Mouse (Mus musculus): Measurements from ENCODE around the gene Oxt.
A peak's percentile ranks its signal among the peaks of the same experiment; 100 is the strongest.

Gene Oxt

DNA sequence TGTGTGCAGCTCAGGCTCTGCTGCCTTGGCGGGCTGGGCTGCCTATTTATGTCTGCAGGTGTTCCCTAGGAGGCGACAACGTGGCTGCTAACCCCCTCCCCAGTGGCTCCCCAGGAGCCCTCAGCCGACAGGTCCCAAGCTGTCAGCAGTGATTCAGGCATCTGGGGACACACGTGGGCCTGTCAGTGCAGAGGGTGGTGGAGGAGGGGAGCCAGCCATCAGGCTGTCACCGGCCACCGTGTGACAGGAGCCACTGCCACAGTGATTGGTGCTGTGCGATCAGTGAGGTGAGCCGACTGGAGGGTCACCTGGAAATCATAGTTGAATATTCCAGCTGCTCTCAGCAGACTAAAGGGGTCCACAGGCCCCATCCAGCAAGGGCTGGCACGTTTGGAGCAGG, 6.6 kb downstream of the Oxt start, which contains the start of gene Avp:
Gene Avp, minus strand, starts transcription at position 3 of the 400 bp plus-strand sequence.
- peak within 1 kb of the TSS; percentile 72; the same call in 1 of the 2 replicates for H3K4me3 ChIP-seq (replicated peaks; ENCODE audit: low read length)
- H3K27me3 ChIP-seq (ENCODE audit: insufficient read depth, low read length) = peaks cover 70% of the 10 kb centered on the region
- no peaks in the 10 kb centered on the region for H3K9me3 ChIP-seq (ENCODE audit: low read length)
- peaks cover 36% of the 10 kb centered on the region for H3K4me1 ChIP-seq (replicated peaks; ENCODE audit: low read depth, low read length)
- H3K36me3 ChIP-seq (ENCODE audit: insufficient read depth, low read length) = no peaks in the 10 kb centered on the region
- TF ChIP-seq NANOG (IDR thresholded peaks at IDR 0.05; ENCODE audit: borderline replicate concordance, low read length) (no peak), POU5F1 (IDR thresholded peaks at IDR 0.05; ENCODE audit: borderline replicate concordance, low read length) (no peak), CTCF (conservative IDR thresholded peaks at IDR 0.05; ENCODE audit: low read length) (no peak)

GRCm38 (mm10) chr2:130583902-130584560, 8.1 kb downstream of the Oxt start:
- Histone ChIP-seq H3K36me3 (ENCODE audit: insufficient read depth, low read length) (no peaks in the 10 kb centered on the region), H3K4me1 (replicated peaks; ENCODE audit: low read depth, low read length) (peaks cover 30% of the 10 kb centered on the region), H3K27me3 (ENCODE audit: insufficient read depth, low read length) (peaks cover 55% of the 10 kb centered on the region), H3K9me3 (ENCODE audit: low read length) (no peaks in the 10 kb centered on the region), H3K4me3 (replicated peaks; ENCODE audit: low read length) (no peak overlapping the region)
- no peak for TF ChIP-seq CTCF (conservative IDR thresholded peaks at IDR 0.05; ENCODE audit: low read length)
- no peak for TF ChIP-seq NANOG (IDR thresholded peaks at IDR 0.05; ENCODE audit: borderline replicate concordance, low read length)
- no peak for TF ChIP-seq POU5F1 (IDR thresholded peaks at IDR 0.05; ENCODE audit: borderline replicate concordance, low read length)

DNA sequence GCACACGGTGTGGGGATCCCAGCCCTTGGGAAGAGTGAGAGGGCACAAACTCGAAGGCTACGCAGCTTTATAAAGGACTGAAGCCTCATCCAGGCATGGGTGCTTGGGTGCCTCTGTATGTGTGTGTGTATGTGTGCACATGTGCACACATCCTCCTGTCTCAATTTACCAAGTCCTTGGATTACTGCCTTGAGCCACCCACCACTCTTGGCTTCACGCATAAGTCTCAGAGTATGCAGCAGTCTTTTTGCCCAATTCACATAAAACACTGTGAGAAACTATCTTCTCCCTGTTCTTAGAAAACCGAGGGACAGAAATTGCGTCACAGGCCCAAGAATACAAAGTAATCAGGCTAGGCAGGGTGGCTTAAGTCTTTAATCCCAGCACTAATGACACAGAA, 10.0 kb downstream of the Oxt start:
- Histone ChIP-seq H3K4me1 (replicated peaks; ENCODE audit: low read depth, low read length) (peaks cover 32% of the 10 kb centered on the region), H3K36me3 (ENCODE audit: insufficient read depth, low read length) (peaks cover 10% of the 10 kb centered on the region), H3K9me3 (ENCODE audit: low read length) (no peaks in the 10 kb centered on the region), H3K27me3 (ENCODE audit: insufficient read depth, low read length) (peaks cover 35% of the 10 kb centered on the region), H3K4me3 (replicated peaks; ENCODE audit: low read length) (no peak overlapping the region)
- TF ChIP-seq POU5F1 (IDR thresholded peaks at IDR 0.05; ENCODE audit: borderline replicate concordance, low read length) (no peak), CTCF (conservative IDR thresholded peaks at IDR 0.05; ENCODE audit: low read length) (no peak)

GRCm38 (mm10) chr2:130588373-130588772, 12.4 kb downstream of the Oxt start:
- TF ChIP-seq CTCF (conservative IDR thresholded peaks at IDR 0.05; ENCODE audit: low read length) = no peak
- TF ChIP-seq NANOG (IDR thresholded peaks at IDR 0.05; ENCODE audit: borderline replicate concordance, low read length) = no peak
- no peak for TF ChIP-seq POU5F1 (IDR thresholded peaks at IDR 0.05; ENCODE audit: borderline replicate concordance, low read length)
- H3K36me3 ChIP-seq (ENCODE audit: insufficient read depth, low read length) = peaks cover 28% of the 10 kb centered on the region

GRCm38 (mm10) chr2:130589157-130589556, 13.2 kb downstream of the Oxt start:
- Histone ChIP-seq H3K4me3 (replicated peaks; ENCODE audit: low read length) (no peak overlapping the region), H3K36me3 (ENCODE audit: insufficient read depth, low read length) (peaks cover 31% of the 10 kb centered on the region), H3K27me3 (ENCODE audit: insufficient read depth, low read length) (peaks cover 8% of the 10 kb centered on the region), H3K4me1 (replicated peaks; ENCODE audit: low read depth, low read length) (peaks cover 28% of the 10 kb centered on the region), H3K9me3 (ENCODE audit: low read length) (no peaks in the 10 kb centered on the region)
- TF ChIP-seq NANOG (IDR thresholded peaks at IDR 0.05; ENCODE audit: borderline replicate concordance, low read length) = no peak
- no peak for TF ChIP-seq POU5F1 (IDR thresholded peaks at IDR 0.05; ENCODE audit: borderline replicate concordance, low read length)
- no peak for TF ChIP-seq CTCF (conservative IDR thresholded peaks at IDR 0.05; ENCODE audit: low read length)

More at GRCm38 (mm10) chr2:130588373-130588772, 12.4 kb downstream of the Oxt start:
- H3K27me3 ChIP-seq (ENCODE audit: insufficient read depth, low read length) = peaks cover 14% of the 10 kb centered on the region
- H3K4me1 ChIP-seq (replicated peaks; ENCODE audit: low read depth, low read length) = peaks cover 25% of the 10 kb centered on the region
- no peak overlapping the region for H3K4me3 ChIP-seq (replicated peaks; ENCODE audit: low read length)
- H3K9me3 ChIP-seq (ENCODE audit: low read length) = no peaks in the 10 kb centered on the region

GRCm38 (mm10) chr2:130589761-130590160, 13.8 kb downstream of the Oxt start:
- TF ChIP-seq CTCF (conservative IDR thresholded peaks at IDR 0.05; ENCODE audit: low read length) (no peak), POU5F1 (IDR thresholded peaks at IDR 0.05; ENCODE audit: borderline replicate concordance, low read length) (no peak), NANOG (IDR thresholded peaks at IDR 0.05; ENCODE audit: borderline replicate concordance, low read length) (no peak)
- H3K4me3 ChIP-seq (replicated peaks; ENCODE audit: low read length) = no peak overlapping the region
- no peaks in the 10 kb centered on the region for H3K9me3 ChIP-seq (ENCODE audit: low read length)
- peaks cover 34% of the 10 kb centered on the region for H3K36me3 ChIP-seq (ENCODE audit: insufficient read depth, low read length)
- peaks cover 31% of the 10 kb centered on the region for H3K4me1 ChIP-seq (replicated peaks; ENCODE audit: low read depth, low read length)
- H3K27me3 ChIP-seq (ENCODE audit: insufficient read depth, low read length) = 0 out of 2 replicates have a peak, but pooled peaks cover 3% of the 10 kb centered on the region

- H3K9me3 ChIP-seq (ENCODE audit: low read length) = no peaks in the 10 kb centered on the region
- H3K27me3 ChIP-seq (ENCODE audit: insufficient read depth, low read length) = no peaks in the 10 kb centered on the region
- no peak overlapping the region for H3K4me3 ChIP-seq (replicated peaks; ENCODE audit: low read length)
- H3K4me1 ChIP-seq (replicated peaks; ENCODE audit: low read depth, low read length) = peaks cover 31% of the 10 kb centered on the region
- H3K36me3 ChIP-seq (ENCODE audit: insufficient read depth, low read length) = peaks cover 46% of the 10 kb centered on the region
- TF ChIP-seq POU5F1 (IDR thresholded peaks at IDR 0.05; ENCODE audit: borderline replicate concordance, low read length) (no peak), CTCF (conservative IDR thresholded peaks at IDR 0.05; ENCODE audit: low read length) (no peak), NANOG (IDR thresholded peaks at IDR 0.05; ENCODE audit: borderline replicate concordance, low read length) (no peak)
Observed at GRCm38 (mm10) chr2:130591016-130591415, 15.0 kb downstream of the Oxt start.

GRCm38 (mm10) chr2:130595596-130595995, 19.6 kb downstream of the Oxt start:
- no peaks in the 10 kb centered on the region for H3K27me3 ChIP-seq (ENCODE audit: insufficient read depth, low read length)
- TF ChIP-seq NANOG (IDR thresholded peaks at IDR 0.05; ENCODE audit: borderline replicate concordance, low read length) = no peak
- TF ChIP-seq POU5F1 (IDR thresholded peaks at IDR 0.05; ENCODE audit: borderline replicate concordance, low read length) = no peak
- no peak for TF ChIP-seq CTCF (conservative IDR thresholded peaks at IDR 0.05; ENCODE audit: low read length)
- H3K9me3 ChIP-seq (ENCODE audit: low read length) = no peaks in the 10 kb centered on the region
- H3K4me3 ChIP-seq (replicated peaks; ENCODE audit: low read length) = no peak overlapping the region
- peaks cover 84% of the 10 kb centered on the region for H3K36me3 ChIP-seq (ENCODE audit: insufficient read depth, low read length)
- H3K4me1 ChIP-seq (replicated peaks; ENCODE audit: low read depth, low read length) = peaks cover 5% of the 10 kb centered on the region; the same call in 1 of the 2 replicates

Data from E14TG2a.4 (cell line).